Mouse (Mus musculus) frontal cortex, postnatal 14 days (tissue): ENCODE results near the gene Spaar.
"Not testable (repeated sequence)": the region's sequence is repeated elsewhere in the genome, so short reads cannot be mapped to it uniquely, and the experiment has no call there.

Experiments used
- DNase-seq, 2 experiments: peaks; one replicate each; pipeline ENCODE4 v3.0.0; 2022; ENCODE audit warnings: low spot score in 2 of 2

Spaar gene

GRCm38 (mm10) chr4:43728576-43728954, 1.3 kb upstream of the Spaar start:
- no peak for DNase-seq

DNA sequence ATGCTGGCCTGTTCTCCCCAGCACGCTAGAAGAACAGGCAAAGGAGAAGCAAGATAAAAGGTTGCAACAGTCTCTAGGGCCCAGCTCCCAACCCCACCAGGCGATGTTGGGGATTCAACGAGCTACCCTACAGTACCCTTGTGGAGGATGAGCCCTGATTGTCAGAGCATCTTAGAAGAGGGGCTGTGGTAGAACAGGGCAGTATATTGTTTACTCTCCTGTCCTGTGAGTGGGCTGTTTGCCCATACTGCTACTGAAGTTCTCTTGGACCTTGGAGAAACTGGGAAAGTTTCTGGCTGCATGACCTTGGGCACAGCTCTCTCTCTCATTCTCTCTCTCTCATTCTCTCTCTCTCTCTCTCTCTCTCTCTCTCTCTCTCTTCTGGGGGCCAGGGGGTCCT, 708 bp upstream of the Spaar start:
- DNase-seq: no peak

GRCm38 (mm10) chr4:43730750-43731297, 990 bp downstream of the Spaar start:
- DNase-seq: no peak

DNA sequence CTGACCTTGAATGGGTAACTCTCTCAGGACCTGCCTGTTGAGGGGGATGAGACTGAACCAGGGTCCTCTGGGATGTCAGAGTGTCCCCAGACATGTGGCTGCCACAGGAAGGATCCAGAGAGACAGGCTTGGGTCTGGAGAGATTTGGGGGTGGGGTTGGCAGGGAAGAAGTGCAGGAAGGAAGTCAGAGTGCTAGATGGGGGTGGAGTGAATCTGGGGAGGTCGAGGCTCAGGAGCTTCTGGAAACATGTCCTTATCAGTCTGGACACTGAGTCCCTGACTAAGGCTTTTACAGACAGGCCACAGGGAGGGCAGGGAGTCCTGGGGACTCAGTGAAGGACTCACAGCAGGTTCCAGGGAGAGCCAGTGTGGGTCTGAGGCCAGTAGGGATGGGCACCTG, 2.3 kb downstream of the Spaar start:
- no peak for DNase-seq

GRCm38 (mm10) chr4:43733186-43733585, 3.4 kb downstream of the Spaar start:
- DNase-seq: no peak

DNA sequence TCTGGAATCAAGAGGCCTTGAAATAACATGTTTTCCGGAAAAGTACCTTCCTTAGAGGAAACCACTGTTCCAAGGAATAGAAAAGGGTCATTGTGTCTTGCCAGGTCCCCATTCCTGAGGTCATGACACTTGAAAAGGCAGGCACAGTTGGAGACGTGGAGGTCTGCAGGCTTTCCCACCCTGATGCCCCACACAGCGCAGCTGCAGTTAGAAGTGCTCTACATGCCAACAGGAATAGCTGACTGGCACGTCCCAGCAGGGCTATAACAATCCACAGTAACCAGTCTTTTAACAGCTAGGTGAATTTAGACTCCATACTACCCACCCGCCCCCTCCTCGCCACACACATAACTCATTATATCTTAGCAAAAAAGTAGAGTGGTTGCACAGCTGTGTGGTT, 7.3 kb downstream of the Spaar start:
- no peak for DNase-seq

GRCm38 (mm10) chr4:43738989-43739674, 9.3 kb downstream of the Spaar start:
- DNase-seq: no peak

- no peak for DNase-seq
These were observed 11.7 kb downstream of the Spaar start for GRCm38 (mm10) chr4:43741526-43741925.

- DNase-seq: no peak
These were observed 12.8 kb downstream of the Spaar start for GRCm38 (mm10) chr4:43742637-43743036.

DNA sequence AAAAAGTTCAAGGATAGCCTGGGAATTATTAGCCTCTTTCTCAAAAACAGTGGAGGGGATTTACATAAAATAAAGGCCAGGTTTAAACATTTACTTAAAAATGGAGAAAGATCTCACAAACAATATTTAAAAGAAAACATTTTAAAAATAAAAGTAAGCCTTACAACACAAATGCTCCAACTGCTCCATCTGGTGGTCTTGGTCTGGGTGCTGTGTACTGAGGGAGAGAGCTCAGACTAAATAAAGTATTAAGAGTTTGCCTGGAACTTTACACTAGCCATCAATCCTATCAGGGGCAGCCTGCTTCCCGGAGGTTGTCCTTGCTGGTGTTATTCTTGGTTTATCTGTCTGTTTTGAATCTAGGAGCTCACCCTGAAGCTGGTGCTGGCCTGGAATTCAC, 13.3 kb downstream of the Spaar start:
- DNase-seq: no peak

DNA sequence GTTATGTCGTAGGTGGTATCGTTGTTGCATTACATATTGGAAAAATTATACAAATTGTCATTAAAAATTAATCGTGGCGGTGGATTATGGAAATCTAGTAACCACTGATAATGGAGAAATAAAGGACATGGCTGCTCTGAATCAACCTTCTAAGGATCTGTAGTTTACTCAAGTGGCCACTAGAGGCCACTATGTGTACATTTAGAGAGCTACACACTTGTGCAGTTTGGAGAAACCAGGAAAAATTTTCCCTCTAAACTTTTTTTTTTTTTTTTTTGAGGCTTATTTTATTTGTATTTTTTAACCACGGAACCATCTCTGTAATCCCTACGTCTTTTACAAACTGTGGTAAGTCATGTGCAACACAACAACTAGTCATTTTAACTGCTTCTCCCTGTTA, 15.4 kb downstream of the Spaar start:
- DNase-seq: no peak

- DNase-seq: no peak
These were observed 27.4 kb downstream of the Spaar start for GRCm38 (mm10) chr4:43757213-43757612.

- DNase-seq: peak in 1 of 2 experiments; percentile 22
These were observed 30.0 kb downstream of the Spaar start for GRCm38 (mm10) chr4:43759571-43760418.

GRCm38 (mm10) chr4:43760460-43760859, 30.6 kb downstream of the Spaar start:
- DNase-seq: no peak

DNA sequence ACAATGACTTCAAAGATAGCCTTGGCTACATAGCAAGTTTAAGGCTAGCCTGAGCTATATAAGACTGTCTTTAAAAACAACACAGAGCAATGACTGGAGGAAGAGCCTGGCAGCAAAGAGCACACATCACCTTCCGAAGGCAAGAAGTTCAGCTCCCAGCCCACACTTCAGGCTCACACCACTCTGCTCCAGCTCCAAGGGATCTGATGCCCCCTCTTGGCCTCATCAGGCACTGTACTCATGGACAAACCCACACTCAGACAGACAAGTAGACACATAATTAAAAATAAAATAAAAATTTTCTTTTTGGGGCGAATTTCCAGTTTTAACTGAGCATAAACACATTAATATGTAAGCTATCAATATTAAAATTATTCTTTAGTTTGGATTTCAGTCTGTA, 31.5 kb downstream of the Spaar start:
- DNase-seq: no peak

- DNase-seq: peak; percentile 34 to 62
These were observed 33.6 kb downstream of the Spaar start for GRCm38 (mm10) chr4:43763410-43763809.

DNA sequence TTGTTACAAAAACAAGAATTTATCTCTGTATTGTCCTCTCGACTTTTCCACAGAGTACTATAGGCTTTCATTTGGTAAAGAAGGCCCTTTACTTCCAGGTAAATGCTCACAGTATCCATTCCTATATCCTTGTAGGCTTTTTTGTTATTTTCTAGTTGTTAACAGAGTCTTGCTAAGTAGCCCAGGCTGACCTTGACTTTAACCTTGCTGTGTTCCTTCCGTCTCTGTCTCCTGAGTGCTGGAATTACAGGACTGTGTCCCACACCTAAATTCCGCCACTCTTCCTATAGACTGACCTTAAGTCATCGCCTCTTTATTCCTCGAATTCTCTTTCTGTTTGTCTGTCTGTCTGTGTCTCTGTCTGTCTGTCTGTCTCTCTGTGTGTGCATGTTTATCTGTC, 38.5 kb downstream of the Spaar start:
- no peak for DNase-seq

- no peak for DNase-seq
These were observed 39.5 kb downstream of the Spaar start for GRCm38 (mm10) chr4:43769374-43769773.

DNA sequence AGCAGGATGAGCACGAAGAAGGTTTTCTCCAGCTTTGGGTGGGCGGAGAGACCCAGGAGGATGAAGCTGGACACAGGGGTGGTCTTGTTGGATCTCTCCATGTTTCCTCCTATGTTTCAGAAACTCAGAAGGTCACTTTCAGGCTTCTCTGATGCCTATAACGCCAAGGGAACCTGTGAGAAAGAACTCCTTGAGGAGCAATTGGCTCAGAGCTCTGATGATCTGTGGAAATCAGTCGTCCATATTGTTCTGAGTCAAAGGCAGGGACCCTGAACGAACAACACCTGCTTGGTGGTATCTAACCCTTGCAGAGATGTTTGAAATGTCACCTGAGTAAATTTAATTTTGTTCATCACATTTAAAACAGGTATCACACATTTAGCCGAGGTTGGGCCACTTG, 41.1 kb downstream of the Spaar start, which contains the start of gene Olfr159:
Gene Olfr159 (minus strand): TSS at position 101 of the 400 bp plus-strand sequence.
- DNase-seq: no peak

GRCm38 (mm10) chr4:43771626-43772025, 41.8 kb downstream of the Spaar start:
- DNase-seq: no peak

DNA sequence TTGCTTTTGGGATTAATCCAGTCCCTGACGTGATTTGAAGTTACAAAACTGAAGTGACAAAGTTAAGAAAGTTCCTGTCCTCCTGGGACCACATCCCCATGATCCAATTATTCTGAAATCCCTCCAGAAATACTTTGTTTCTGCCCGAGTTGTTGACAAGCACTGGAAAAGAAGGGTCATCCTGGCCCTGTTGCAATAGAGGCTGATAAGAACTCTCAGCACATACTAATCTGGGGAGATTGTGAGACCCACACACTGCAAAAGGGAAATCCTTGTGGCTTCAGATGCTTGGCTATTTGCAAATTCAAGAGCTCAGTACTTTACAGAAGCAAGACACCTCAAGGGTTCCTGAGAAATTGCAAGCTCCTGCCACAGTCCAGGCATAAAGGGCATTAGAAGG, 42.5 kb downstream of the Spaar start:
- no peak for DNase-seq

GRCm38 (mm10) chr4:43795296-43795695, 65.5 kb downstream of the Spaar start:
- DNase-seq: no peak

DNA sequence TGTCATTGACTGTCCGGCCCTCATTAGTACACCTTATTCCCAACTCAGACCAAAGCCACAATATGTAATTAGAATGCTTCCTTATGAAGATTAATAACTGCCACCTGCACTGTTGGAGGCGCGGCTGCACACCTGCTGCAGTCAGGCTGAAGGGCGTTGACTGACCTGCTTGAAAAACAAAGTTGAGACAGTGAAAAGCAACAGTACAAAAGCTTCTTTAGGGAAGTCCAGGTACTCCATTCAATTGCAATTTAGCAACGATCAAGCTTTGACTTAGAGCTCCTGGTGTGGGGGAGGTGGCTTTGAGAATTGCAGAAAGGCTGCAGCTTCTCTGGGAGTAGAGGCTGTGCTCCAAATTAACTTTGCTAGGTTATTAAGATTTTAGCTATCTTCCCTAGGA, 66.0 kb downstream of the Spaar start:
- DNase-seq: not testable (repeated sequence)
